Mouse (Mus musculus): ENCODE measurements at regions not wholly inside any gene's neighbourhood (a gene's known extent, or its start where the extent isn't known, plus 50 kb on each side); places are given as distances from the start of the nearest gene placed in this dataset.

- ATAC-seq (ENCODE audit: insufficient number of reproducible peaks, low FRiP score, low TSS enrichment): no peak
Observed at GRCm38 (mm10) chr14:67568896-67569743, 1560.1 kb upstream of the Gulo start.

GRCm38 (mm10) chr14:67554897-67555296, 1545.9 kb upstream of the Gulo start:
- ATAC-seq (ENCODE audit: insufficient number of reproducible peaks, low FRiP score, low TSS enrichment): no peak

GRCm38 (mm10) chr14:67550462-67551185, 1541.6 kb upstream of the Gulo start:
- no peak for ATAC-seq (ENCODE audit: insufficient number of reproducible peaks, low FRiP score, low TSS enrichment)

- ATAC-seq (ENCODE audit: insufficient number of reproducible peaks, low FRiP score, low TSS enrichment): no peak
Observed at GRCm38 (mm10) chr14:67548750-67549149, 1539.7 kb upstream of the Gulo start.

- ATAC-seq (ENCODE audit: insufficient number of reproducible peaks, low FRiP score, low TSS enrichment): no peak
Observed at GRCm38 (mm10) chr14:67545036-67545435, 1536.0 kb upstream of the Gulo start.

- ATAC-seq (ENCODE audit: insufficient number of reproducible peaks, low FRiP score, low TSS enrichment): no peak
Observed at GRCm38 (mm10) chr14:67541271-67541711, 1532.3 kb upstream of the Gulo start.

GRCm38 (mm10) chr14:67538696-67539095, 1529.7 kb upstream of the Gulo start:
- ATAC-seq (ENCODE audit: insufficient number of reproducible peaks, low FRiP score, low TSS enrichment): no peak

GRCm38 (mm10) chr14:67536787-67537659, 1528.0 kb upstream of the Gulo start:
- 0 out of 2 replicates have a peak, but pooled peaks have one; percentile 49 for ATAC-seq (ENCODE audit: insufficient number of reproducible peaks, low FRiP score, low TSS enrichment)

GRCm38 (mm10) chr14:67506729-67507395, 1497.9 kb upstream of the Gulo start:
- ATAC-seq (ENCODE audit: insufficient number of reproducible peaks, low FRiP score, low TSS enrichment): no peak

GRCm38 (mm10) chr14:67492086-67492485, 1483.1 kb upstream of the Gulo start:
- ATAC-seq (ENCODE audit: insufficient number of reproducible peaks, low FRiP score, low TSS enrichment): no peak

GRCm38 (mm10) chr14:67486676-67487075, 1477.7 kb upstream of the Gulo start:
- no peak for ATAC-seq (ENCODE audit: insufficient number of reproducible peaks, low FRiP score, low TSS enrichment)

- ATAC-seq (ENCODE audit: insufficient number of reproducible peaks, low FRiP score, low TSS enrichment): no peak
Observed at GRCm38 (mm10) chr14:67485449-67485800, 1476.4 kb upstream of the Gulo start.

- no peak for ATAC-seq (ENCODE audit: insufficient number of reproducible peaks, low FRiP score, low TSS enrichment)
Observed at GRCm38 (mm10) chr14:67484533-67485448, 1475.8 kb upstream of the Gulo start.
